Mouse (Mus musculus) brain, embryonic 14.5 days (tissue): ENCODE data around the gene Abhd16a. TPM values are rescaled to one million over a fixed set of nuclear protein-coding genes. Genes with fewer than 3 reads are reported as not detected.
A peak's percentile ranks its signal among the peaks of the same experiment; 100 is the strongest.

Source experiments
- DNase-seq: peaks from one replicate; pipeline ENCODE4 v3.0.0-alpha.2; 2011; ENCODE audit warnings: low read depth
- CTCF ChIP-seq: fragments of 200-500 bp; IDR thresholded peaks from 2 replicates; pipeline ENCODE4 v1.5.1; 2012; ENCODE audit warnings: inconsistent platforms, mild to moderate bottlenecking, moderate library complexity, borderline replicate concordance; ENCODE audit not compliant: insufficient read depth, insufficient read length; ENCODE audit errors: extremely low read depth
- POLR2A ChIP-seq: fragments of 200-500 bp; IDR thresholded peaks from 2 replicates; pipeline ENCODE4 v1.6.1; 2012; ENCODE audit warnings: mild to moderate bottlenecking, inconsistent platforms, borderline replicate concordance; ENCODE audit not compliant: poor library complexity, insufficient read depth, insufficient read length, severe bottlenecking; ENCODE audit errors: extremely low read depth
- polyA plus RNA-seq: library from polyadenylated mRNA; depleted of rRNA; stranded (reverse); fragments of >200 nt; gene quantifications from 2 replicates; pipeline ENCODE4 v1.2.3, GENCODE M21; 2012; rRNA removed

Gene Abhd16a
- polyA plus RNA-seq, 1 experiment = 91.0 TPM

GRCm38 (mm10) chr17:35147922-35148639, 59.0 kb downstream of the Abhd16a start:
- DNase-seq = peak; percentile 20
- TF ChIP-seq CTCF (no peak), POLR2A (no peak)

- no peak for TF ChIP-seq POLR2A
- TF ChIP-seq CTCF = no peak
- no peak for DNase-seq
Measured at GRCm38 (mm10) chr17:35152121-35152520, 63.1 kb downstream of the Abhd16a start.

Other genes with a start within 250 kb of the Abhd16a start
- gene Skiv2l, start 239.1 kb upstream of the Abhd16a start, polyA plus RNA-seq = 88.8 and 119 TPM in 2 replicates
- 62.1 and 66.0 TPM in 2 replicates for gene Nelfe, start 238.9 kb upstream of the Abhd16a start, polyA plus RNA-seq
- gene Cfb, start 226.7 kb upstream of the Abhd16a start, polyA plus RNA-seq = 0.21 and 0.42 TPM in 2 replicates
- gene Zbtb12, start 209.8 kb upstream of the Abhd16a start, polyA plus RNA-seq = 116 and 135 TPM in 2 replicates
- gene Gm20547, start 207.2 kb upstream of the Abhd16a start, polyA plus RNA-seq = 0.04 TPM in 1 of 2 replicates, not detected in the other
- gene C2, start 191.0 kb upstream of the Abhd16a start, polyA plus RNA-seq = 1.1 and 2.3 TPM in 2 replicates
- 350 and 361 TPM in 2 replicates for gene Ehmt2, start 190.8 kb upstream of the Abhd16a start, polyA plus RNA-seq
- gene Slc44a4, start 174.8 kb upstream of the Abhd16a start, polyA plus RNA-seq = 0.06 and 0.07 TPM in 2 replicates
- 28.0 and 29.6 TPM in 2 replicates for gene Neu1, start 158.0 kb upstream of the Abhd16a start, polyA plus RNA-seq
- gene Hspa1b, start 130.0 kb upstream of the Abhd16a start, polyA plus RNA-seq = 6.3 and 7.1 TPM in 2 replicates
- not detected in 2 replicates for gene Gm20481, start 119.4 kb upstream of the Abhd16a start, polyA plus RNA-seq
- 6.3 and 6.6 TPM in 2 replicates for gene Hspa1a, start 117.1 kb upstream of the Abhd16a start, polyA plus RNA-seq
- 0.14 and 0.40 TPM in 2 replicates for gene Hspa1l, start 116.6 kb upstream of the Abhd16a start, polyA plus RNA-seq
- gene Lsm2, start 107.4 kb upstream of the Abhd16a start, polyA plus RNA-seq = 136 and 185 TPM in 2 replicates
- gene Vars, start 88.3 kb upstream of the Abhd16a start, polyA plus RNA-seq = 99.2 and 119 TPM in 2 replicates
- 0.49 and 0.71 TPM in 2 replicates for gene Vwa7, start 72.7 kb upstream of the Abhd16a start, polyA plus RNA-seq
- gene Sapcd1, start 61.2 kb upstream of the Abhd16a start, polyA plus RNA-seq = 4.0 and 6.5 TPM in 2 replicates
- 4.2 and 6.4 TPM in 2 replicates for gene Msh5, start 42.5 kb upstream of the Abhd16a start, polyA plus RNA-seq
- 69.6 and 89.8 TPM in 2 replicates for gene Clic1, start 39.3 kb upstream of the Abhd16a start, polyA plus RNA-seq
- 322 and 438 TPM in 2 replicates for gene Ddah2, start 30.2 kb upstream of the Abhd16a start, polyA plus RNA-seq
- gene Ly6g6c, start 23.9 kb upstream of the Abhd16a start, polyA plus RNA-seq = 0.42 and 0.50 TPM in 2 replicates
- gene Mpig6b, start 23.1 kb upstream of the Abhd16a start, polyA plus RNA-seq = 0.30 and 0.35 TPM in 2 replicates
- gene Ly6g6e, start 12.4 kb upstream of the Abhd16a start, polyA plus RNA-seq = 1.2 and 12.4 TPM in 2 replicates
- gene Ly6g6d, start 11.2 kb upstream of the Abhd16a start, polyA plus RNA-seq = 1.8 and 2.7 TPM in 2 replicates
- gene Ly6g6f, start 3.7 kb upstream of the Abhd16a start, polyA plus RNA-seq = 0.15 and 0.30 TPM in 2 replicates
- not detected in 2 replicates for gene Ly6g5c, start 19.0 kb downstream of the Abhd16a start, polyA plus RNA-seq
- gene Ly6g5b, start 26.2 kb downstream of the Abhd16a start, polyA plus RNA-seq = 3.1 and 3.4 TPM in 2 replicates
- gene Gpank1, start 32.2 kb downstream of the Abhd16a start, polyA plus RNA-seq = 21.4 and 25.3 TPM in 2 replicates
- gene Csnk2b, start 32.8 kb downstream of the Abhd16a start, polyA plus RNA-seq = 243 and 257 TPM in 2 replicates
- 3.3 and 4.6 TPM in 2 replicates for gene D17H6S53E, start 37.1 kb downstream of the Abhd16a start, polyA plus RNA-seq
- 0.93 and 1.1 TPM in 2 replicates for gene Apom, start 42.8 kb downstream of the Abhd16a start, polyA plus RNA-seq
- 378 and 427 TPM in 2 replicates for gene Bag6, start 45.9 kb downstream of the Abhd16a start, polyA plus RNA-seq
- 367 and 409 TPM in 2 replicates for gene Prrc2a, start 75.6 kb downstream of the Abhd16a start, polyA plus RNA-seq
- 1.6 and 2.2 TPM in 2 replicates for gene Aif1, start 86.8 kb downstream of the Abhd16a start, polyA plus RNA-seq
- gene Lst1, start 99.2 kb downstream of the Abhd16a start, polyA plus RNA-seq = 8.2 and 11.8 TPM in 2 replicates
- 0.58 and 1.1 TPM in 2 replicates for gene Ltb, start 105.2 kb downstream of the Abhd16a start, polyA plus RNA-seq
- 0.15 and 0.21 TPM in 2 replicates for gene Tnf, start 112.7 kb downstream of the Abhd16a start, polyA plus RNA-seq
- gene Lta, start 116.1 kb downstream of the Abhd16a start, polyA plus RNA-seq = 0.27 and 0.29 TPM in 2 replicates
- not detected in 2 replicates for gene Gm16181, start 131.6 kb downstream of the Abhd16a start, polyA plus RNA-seq
- 72.5 and 74.9 TPM in 2 replicates for gene Atp6v1g2, start 144.4 kb downstream of the Abhd16a start, polyA plus RNA-seq
- gene Nfkbil1, start 146.5 kb downstream of the Abhd16a start, polyA plus RNA-seq = 13.4 and 17.3 TPM in 2 replicates
- gene Ddx39b, start 152.5 kb downstream of the Abhd16a start, polyA plus RNA-seq = 887 and 1,110 TPM in 2 replicates
- 37.1 and 39.5 TPM in 2 replicates for gene H2-D1, start 173.5 kb downstream of the Abhd16a start, polyA plus RNA-seq
- 0.10 TPM in 2 replicates for gene H2-Q1, start 231.1 kb downstream of the Abhd16a start, polyA plus RNA-seq